Mouse (Mus musculus): ENCODE measurements around the gene Ap1ar. TPM values are rescaled to one million over a fixed set of nuclear protein-coding genes. Genes with fewer than 3 reads are reported as not detected.

Gene Ap1ar
- total RNA-seq, 2 experiments from 2014 or later, result 18.3 to 18.9 TPM

DNA sequence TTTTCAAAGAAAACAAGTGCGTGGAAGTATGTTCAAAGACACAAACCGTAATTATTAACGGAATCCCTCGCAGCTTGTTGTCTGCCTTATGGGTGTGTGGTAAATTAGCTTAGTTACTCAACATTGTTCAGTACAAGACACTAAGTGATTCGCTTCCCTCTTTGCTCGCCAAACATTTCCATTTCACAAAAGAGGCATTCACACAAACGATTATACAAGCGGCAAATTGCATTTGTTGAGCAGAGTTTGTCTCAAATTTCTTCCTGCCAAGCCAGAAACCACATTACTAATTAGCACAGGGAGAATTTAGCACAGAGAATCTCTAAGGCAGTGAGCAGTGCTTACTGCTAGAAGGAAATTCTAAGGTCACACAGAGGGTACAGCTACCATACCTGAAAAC, 4.6 kb upstream of the Ap1ar start:
- no peak for DNase-seq

DNA sequence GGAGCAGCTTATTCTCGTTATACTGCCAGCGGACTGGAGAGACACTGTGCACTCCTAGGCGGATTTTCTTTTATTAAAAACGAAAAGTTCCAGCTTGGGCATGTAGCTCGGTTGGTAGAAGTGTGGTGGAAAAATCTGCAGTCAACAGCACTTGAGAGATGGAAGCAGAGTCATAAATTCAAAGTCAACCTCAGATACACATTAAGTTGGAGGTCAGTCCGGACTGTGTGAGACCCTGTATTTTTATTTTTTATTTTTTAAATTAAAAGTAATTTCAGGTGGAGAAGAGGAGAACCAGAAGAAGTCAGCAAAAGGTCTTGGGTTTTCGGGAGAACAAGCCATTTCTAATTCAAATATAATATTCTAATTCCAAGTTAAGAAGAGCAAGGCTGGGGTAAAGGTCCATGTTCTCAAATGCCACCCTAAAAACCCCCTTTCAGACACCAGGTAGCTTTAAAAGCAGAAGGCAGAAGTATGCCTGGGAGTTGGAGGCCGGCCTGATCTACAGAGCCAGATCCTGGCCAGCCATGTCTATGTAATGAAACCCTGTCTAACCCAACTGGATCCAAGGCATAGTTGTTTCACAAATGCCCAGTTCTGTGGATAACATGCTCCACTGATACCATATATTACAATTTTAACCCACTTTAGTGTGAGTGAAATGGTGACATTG, 785 bp upstream of the Ap1ar start:
- DNase-seq, result no peak

DNA sequence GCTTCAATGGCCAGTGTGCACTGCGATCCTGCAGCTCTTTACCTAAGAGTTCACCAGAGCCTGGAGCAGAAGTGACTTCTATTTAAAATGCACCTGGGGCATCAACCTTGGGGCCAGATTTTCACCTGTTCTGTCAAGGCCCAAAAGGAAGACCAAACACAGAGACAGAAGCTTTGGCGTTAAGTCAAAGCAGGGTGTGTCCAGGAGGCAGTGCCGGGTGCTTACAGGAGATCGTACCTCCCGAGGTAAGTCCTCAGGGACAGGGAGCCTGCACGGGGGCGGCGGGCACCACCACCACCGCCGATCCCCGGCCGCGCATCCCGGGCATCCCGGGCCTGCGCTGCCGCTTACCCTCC, 547 bp downstream of the Ap1ar start:
- DNase-seq, result peak in 1 of 2 experiments; percentile 12

DNA sequence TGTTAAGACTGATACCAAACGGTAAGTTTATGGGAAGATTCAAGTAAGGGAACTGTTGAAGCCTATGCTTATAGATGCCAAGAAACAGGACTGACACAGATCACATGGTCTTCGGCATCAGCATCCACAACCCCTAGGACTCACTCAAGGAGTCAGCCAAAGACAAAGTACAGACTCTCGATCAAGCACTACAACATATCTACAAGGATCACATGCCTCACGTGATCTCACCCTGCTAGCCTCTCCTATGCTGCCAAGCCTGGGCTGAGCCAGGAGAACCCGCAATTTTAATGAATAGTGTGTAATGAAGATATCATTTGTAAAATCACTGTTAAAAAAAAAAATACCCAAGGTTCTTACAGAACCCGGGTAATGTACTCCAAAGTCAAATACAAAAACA, 1.7 kb downstream of the Ap1ar start:
- DNase-seq, result no peak

DNA sequence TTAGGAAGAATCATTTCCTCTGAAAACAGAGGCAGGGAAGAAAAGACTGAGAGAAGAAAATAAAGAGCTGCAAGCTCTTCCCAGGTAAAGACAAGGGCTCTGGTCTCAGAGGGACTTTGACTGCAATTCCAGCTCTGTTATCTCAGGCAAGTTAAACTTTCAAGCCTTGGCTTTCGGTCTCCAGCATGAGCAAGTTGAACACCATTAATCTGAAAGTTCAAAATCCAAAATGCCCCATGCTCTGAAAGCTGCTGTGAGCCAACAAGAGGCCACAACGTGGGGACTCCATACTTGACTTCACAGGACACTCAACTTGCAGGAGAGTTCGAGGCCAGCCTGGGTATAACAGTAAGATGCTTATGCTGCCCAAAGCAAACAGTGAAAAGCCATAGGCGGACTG, 3.3 kb downstream of the Ap1ar start:
- DNase-seq, result no peak

DNA sequence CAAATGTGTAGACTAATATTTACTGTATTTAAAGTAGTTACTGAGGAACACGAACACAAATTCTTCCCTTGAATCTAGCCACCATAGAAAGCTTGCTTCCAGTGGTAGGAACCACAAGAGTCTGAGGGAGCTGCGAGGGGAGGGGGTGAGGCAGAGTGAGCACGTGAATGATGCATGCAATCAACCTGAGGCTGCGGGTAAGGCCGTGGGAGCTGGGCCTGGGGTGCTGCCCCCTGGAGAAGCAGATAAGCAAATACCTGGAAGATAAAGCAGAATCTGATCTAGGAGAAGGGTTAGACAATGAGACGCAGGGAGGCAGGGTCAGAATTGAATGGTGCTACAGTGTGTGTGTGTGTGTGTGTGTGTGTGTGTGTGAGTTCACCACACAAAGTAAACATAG, 6.2 kb downstream of the Ap1ar start:
- no peak for DNase-seq

DNA sequence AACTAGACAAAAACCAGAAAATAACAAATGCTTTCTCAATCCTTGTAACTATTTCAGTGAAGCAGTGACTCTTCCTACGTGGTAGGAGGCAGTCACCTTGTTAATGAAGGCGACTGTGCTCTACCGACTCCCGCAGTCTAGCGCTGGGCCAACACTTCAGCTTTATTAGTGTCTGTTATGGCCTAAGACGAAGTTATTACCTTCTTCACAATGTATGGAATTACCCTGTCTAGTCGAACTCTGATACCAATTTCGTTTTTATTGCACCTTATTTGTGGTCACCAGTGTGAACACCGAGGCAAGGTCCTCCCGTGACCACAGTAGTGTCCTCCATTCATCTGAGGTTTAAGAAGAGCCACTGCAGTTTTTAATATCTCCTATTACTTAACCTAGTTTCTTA, 7.1 kb downstream of the Ap1ar start:
- no peak for DNase-seq

DNA sequence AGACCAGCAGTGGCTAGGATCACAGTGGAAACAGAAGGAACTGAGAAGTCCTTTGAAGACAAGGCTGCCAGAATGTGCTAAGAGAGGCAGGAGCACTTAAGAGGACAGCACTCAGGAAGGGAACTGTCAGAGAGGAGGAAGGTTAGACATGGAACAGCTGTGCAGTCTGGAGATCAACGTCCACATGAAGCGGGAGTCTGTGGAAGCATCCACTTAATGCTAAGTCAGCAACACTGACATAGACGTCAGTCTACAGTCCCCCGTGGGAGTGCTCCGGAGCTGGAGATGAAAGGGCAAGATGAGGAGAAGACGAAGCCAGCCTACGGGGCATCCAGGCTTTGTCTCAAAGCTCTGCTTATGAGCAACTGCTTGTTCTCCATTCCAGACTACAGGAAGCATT, 10.2 kb downstream of the Ap1ar start:
- DNase-seq, result peak; percentile 31 to 43

DNA sequence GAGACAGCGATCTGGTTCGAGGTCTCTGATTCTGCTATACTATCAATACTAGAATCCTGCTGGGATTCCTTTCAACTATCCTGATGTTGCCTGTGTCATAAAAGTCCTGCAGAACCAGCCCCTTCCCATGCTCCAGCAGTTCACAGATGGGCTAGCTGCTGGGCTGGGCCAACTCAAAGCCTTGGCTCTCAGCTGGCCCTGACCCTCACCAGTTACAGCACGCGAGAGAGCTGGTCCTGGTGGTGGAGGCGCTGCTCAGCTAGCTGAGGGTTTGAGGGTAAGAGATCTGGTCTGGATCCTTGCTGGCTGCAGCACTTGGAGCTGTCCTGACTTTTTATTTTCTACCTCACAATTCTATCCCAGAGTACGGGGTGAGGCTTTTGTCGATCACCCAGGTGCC, 10.8 kb downstream of the Ap1ar start:
- no peak for DNase-seq

DNA sequence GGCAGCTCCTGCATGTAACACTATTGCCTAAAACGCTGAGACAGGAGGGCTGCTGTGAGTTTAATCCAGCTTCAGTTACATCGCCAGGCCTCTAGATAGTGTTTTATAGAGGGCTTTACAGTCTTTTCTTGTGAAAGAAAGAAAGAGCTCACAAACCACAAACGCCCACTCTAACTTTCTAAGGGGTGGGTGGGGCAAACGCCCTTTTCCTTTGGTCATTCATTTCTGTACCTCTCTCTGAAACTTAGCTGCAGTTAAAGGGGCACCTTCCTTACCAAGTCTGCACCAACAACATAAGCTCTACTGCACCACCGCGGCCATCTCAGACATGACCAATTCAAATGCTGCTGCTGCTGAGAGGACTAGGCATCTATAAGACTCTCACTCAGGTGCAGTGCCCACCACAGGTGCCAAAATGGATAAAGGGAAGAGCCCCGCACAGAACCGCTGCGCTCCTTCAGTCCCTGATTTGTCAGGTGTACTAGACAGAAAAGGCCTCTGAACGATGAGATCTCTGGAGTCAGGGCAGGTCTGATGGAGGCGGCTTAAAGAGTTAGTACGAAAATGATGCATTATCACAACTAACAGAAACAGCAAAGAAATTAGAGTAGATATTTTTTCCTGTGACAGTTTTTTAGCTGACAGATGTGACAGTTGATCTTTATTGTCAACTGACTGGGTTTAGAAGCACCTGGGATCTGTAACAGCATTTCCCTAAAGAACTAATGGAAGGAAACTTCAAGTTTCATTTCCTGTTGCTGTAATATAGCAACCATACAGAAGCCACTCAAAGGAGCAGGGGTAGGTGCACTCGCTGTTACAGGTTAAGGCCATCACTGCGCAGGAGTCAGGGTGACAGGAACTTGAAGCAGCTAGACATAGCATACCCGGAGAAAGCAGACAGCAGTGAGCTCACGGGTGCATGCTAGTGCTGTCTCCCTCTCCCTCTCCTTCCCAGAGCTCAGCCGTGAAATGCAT, 13.1 kb downstream of the Ap1ar start:
- DNase-seq, result no peak

DNA sequence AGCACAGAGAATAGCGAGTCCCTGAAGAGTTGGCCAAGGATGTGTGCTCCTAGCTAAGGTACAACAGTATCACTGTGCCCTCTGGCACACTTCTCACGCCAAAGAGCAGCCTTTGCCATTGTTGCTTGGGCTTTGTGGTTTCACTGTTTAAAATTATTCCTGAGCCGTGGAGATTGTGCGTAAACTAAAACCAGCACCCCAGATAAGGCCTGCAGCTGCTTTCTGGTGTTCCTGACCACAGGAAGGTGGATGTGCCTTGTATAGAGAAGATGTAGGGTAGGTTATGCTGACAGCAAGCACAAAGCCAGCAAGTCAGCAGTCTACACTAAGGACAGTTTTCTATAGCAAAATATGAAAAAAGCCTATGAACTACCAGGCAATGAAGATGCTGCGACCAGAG, 16.1 kb downstream of the Ap1ar start:
- no peak for DNase-seq

DNA sequence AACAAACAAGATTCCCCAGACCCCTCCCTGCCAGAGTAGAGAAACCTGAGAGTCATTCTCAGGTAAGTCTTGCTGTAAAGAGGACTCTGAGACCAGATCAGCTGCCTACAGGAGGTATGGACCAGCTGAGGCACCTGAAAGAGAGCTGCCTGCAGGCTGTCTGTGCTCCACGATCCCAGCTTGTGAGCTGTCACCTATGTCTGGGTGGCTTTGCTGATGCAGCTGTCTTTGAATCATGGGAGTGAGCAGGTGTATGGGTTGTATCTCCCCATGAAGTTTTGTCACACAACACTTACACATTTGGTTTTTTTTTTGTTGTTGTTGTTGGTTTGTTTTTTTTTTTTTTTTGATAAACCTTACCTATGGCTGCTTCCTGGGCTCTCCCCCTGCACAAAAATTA, 16.9 kb downstream of the Ap1ar start:
- no peak for DNase-seq

DNA sequence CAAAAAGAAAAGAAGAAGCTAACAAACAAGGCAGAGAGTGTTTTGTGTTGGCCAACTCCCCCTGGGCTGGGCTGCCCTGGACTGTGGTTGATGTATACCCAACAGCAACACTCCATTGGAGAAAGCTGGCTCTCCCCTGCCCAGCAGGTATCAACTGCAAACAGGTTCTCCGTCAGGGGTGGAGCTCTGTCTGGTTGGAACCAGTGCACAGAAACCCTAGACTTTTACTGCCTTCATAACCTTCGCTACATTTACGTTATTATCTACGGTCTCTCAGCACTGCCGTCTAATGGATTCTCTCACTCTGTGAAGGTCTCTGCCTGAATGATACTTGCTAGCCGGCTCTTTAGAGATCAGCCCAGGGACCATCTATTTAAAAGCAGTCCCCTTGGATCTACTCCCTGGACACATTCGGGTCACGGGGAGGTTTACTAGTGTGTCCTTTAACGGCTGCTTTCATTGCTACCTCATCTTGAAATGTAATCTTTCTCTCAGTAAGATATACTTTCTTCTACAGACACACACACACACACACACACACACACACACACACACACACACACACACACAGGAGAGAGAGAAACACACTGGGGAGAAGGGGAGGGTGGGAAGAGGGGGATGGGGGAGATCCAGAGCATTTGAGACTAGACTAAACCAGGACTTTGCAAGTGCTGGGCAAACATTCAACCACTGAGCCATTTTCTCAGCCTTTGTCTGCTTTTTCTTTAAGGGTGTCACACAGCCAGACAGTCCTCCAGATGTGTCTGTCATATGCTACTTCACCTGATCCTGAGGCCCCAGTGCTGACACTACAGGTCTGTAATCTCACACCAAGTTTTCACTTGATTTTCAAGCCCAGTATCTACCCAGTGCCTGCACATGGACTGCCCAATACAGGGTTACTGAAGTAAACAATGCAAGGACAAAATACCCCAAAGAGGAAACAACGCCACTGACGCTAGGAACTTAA, 18.3 kb downstream of the Ap1ar start:
- DNase-seq, result no peak

DNA sequence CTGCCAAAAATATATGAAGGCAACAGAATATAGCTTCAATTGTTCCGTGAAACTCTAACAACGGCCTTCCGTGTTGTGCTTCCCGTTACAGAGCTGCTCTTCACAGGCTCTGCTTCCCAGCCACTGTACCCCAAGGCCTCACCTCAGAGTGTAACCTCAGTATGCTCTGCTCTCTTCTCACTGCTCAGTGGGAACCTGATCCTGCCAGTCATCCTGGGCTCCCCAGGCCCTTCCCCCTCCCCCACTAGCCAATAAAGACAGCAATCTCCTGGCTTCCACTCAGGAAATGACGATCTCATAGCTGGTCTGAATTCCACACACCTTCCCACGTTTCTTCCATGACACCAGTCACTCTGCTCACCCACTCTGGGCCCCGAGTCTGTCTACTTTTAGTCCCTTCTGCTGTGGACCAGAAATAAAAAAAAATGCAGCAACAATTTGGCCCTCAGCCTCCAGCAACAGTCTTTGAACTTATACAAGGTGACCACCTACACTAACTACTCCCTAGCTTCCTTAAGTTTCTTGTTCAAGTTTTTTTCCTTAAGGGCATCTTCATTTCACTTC, 20.1 kb downstream of the Ap1ar start:
- no peak for DNase-seq

DNA sequence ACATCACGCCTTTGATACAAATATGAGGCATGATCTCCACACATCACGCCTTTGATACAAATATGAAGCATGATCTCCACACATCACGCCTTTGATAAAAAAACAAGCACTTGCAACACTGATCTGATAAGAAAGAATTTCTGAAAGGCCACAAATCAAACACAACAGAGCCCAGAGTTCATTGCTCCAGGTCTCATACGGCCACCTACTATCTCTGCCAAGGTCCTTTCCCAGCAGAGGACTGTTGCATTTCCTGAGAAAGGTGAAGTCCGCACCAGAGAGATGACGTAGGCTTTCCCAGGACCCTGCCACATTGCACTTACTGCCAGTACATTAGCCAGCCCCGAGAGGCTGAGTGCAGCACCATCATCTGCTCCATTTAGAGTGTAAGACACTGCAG, 28.2 kb downstream of the Ap1ar start:
- DNase-seq, result no peak

DNA sequence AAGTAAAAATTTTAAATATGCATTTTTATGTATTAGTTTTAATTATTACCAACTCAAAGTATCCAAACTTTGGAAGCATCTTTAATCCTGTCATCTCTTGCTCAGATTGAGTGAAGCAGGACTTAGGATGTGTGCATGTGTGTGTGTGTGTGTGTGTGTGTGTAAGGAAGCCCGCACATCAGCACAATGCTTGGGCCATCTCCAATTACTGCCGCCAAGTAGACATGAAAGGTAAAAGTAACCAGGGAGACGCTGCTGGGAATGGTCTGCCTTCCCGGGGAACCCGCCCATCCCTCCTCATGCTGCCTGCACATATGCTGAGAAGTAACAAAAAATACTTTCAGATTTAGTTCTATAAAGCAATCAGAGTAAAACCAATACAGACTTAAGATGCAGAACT, 29.5 kb downstream of the Ap1ar start:
- DNase-seq, result no peak

DNA sequence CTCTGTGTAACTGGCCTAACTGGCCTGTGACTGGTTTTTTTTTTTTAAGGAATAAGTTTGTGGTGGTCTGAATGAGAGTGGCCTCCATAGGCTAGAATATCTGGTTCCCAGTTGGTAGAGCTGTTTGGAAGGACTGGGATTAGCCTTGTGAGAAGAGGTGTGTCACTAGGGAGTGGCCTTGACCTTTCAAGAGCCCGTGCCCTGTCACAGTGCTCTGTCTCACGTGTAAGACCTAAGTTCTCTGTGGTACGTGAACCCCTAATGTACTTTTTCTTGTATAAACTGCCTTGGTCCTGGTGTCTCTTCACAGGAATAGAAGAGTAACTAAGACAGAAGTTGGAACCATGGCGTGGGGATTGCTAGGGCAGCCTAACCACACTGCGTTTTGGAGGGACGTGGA, 31.3 kb downstream of the Ap1ar start:
- no peak for DNase-seq

DNA sequence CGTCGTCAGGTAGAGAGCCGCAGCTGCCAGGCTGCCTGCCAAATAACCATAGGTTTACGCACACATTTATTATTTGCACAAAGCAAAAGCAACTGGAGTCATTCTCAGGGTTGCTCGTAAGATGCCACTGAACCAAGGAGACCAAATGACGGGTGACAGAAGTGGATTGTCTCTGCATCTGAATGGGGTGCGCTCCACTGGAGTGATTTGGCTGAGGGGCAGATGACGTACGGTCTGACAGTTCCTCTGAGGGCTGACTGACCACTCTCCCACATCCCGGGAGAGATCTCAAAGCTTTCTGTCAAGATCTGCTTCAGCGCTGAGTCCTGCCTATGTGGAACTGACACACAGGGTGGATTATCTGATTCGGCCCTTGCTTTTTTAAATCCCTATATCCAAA, 32.3 kb downstream of the Ap1ar start:
- no peak for DNase-seq

DNA sequence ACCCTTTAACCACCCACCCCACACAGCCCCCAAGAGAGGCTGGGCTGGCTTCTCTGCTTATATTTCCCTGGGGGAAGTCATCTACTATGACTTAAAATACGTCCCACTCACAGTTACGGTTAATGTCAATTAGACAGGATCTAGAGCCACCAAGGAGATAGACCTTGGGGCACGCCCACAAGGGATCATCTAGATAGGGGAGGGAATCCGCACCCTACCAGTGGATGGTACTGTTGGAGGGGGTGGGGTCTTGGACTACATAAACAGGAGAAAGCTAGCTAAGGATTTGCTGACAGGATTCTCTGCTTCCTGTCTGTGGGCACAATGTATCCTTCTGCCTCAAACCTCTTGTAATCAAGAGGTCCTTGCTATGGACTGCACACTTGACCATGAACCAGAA, 32.9 kb downstream of the Ap1ar start:
- no peak for DNase-seq

DNA sequence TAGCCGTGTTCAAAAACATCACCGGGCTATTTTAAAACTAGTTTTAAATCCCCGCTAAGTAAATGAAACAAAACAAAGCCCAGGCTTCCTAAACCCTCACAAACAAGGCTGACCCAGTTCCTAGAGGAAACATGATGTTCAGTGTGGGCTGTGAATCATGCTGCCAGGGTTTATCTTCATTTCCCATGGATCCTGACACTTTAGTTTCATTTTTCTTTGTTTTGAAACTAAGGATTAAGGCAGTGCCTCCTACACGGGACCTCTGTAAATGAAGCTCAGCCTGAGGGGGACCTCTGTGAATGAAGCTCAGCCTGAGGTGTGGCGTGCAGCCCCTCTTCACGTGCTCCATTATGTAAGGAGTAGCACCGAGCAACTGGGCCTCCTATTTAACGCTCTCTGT, 34.5 kb downstream of the Ap1ar start:
- peak; percentile 47 to 50 for DNase-seq

DNA sequence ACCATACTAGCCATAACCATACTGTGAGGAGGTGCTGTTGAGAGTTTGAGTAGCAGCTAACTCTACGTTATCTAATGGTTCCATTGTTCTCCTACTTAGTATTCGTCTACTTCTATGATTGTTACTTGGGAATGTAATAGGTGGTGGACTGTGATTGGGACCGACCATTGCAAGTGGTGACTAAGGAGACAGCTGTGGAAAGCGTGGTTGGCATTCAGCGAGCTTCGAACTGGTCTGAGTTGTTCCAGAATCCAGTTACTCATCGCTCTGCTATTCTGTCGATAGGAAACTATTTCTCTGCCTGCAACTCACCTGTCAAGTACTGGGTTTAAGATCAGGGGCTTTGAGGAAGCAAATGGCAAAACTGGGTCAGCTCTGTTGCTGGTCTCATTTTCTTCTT, 36.2 kb downstream of the Ap1ar start:
- no peak for DNase-seq

DNA sequence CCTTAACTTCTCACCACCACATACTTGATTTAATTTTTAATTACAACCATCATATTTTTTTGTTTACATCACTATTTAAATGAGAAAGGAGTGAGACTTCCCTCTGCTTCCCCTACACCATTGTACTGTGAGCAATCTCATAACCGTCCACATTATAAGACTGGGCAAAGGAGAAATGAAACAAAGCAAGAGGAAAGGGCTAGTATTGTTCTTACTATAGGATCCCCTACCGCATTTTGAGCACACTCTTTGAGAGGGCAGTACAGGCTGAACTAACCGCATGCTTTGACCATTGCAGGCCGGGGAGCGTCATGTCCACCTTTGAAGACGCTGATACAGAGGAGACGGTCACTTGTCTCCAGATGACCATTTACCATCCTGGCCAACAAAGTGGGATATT, 41.1 kb downstream of the Ap1ar start:
- DNase-seq, result no peak
